Mouse (Mus musculus): Measurements from ENCODE around the gene Bpifc. TPM values are rescaled to one million over a fixed set of nuclear protein-coding genes. Genes with fewer than 3 reads are reported as not detected.
"Not testable (repeated sequence)": the region's sequence is repeated elsewhere in the genome, so short reads cannot be mapped to it uniquely, and the experiment has no call there.

Bpifc gene
- not detected in 2 replicates for total RNA-seq (2015; ENCODE audit: low replicate concordance)
- not detected in 2 replicates for total RNA-seq (2017; ENCODE audit: low replicate concordance)

DNA sequence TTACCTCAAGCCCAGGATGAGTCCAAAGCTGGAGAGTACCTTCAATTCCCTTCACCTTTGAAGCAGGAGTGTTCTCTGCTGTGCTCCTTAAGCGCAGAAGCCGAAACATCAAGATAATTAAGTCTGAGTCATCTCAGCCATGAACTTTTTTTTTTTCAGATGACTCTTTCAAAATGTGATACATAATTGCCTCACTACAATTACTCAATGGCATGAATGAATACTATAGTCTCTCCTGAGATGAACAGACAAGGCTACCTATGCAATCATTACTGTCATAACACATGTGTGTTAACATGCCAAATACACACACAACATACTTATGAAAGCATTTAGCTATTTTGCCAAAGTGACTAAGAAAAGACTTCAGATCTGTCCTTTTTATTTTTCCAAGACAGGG is at the start of gene Bpifc:
Bpifc (minus strand) TSS at position 115 of the 400 bp plus-strand sequence.
- ATAC-seq (replicated peaks; ENCODE audit: low FRiP score, poor library complexity, severe bottlenecking): no peak

DNA sequence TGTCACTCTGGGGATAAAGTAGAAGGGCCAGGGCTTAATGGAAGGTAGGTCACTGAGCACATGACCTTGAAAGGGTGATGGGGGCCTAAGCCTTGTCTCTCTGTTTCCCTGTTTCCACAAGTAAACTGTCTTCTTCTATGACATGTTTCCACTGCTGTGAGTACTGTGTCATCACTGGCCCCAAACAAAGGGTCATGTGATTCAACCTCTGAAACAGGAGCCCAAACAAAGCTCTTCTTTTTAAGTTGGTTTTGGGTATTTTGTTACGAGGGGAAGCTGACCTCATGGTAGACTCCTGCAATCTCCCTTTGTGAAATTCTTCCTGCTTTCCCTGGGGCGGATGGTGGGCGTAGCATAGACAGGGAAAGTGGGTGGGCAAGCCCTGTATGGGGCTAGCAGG is 48.6 kb upstream of the Bpifc start:
- no peak for ATAC-seq (replicated peaks; ENCODE audit: low FRiP score, poor library complexity, severe bottlenecking)

DNA sequence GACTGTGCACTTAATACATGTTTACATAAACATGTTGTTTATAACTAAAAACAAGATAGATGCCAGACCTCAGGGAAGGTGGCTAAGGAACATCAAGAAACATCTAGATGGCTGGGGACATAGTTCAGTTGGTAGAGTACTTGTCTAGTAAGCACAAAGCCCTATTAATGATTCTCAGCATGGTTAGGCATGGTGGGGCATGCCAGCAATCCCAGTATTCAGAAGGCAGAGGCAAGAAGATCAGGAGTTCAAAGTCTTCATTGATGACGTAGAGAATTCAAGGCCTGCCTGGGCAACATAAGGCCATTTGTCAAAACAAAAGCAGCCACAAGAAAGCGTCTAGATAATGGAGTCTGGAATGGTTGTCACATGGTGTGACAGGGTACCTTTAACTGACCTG is 46.0 kb upstream of the Bpifc start:
- ATAC-seq (replicated peaks; ENCODE audit: low FRiP score, poor library complexity, severe bottlenecking): no peak

DNA sequence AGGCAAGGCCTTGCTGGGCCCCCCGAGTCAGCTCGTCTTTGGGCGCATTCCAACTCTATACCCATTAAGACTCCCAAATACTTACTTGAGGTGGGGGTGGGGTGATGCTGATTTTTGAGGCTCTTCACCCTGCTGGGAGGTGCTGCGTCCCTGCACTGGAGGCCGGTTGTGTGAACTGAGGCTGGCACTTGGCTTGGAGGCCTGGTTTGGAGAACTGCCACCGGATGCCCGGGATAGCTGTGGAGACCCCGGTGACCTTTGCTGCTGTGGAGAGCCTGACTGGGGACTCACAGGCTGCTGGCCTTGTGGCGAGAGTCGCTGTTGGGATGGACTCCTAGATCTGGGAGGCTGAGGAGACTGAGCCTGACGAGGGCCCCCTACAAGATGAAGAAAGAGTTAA is 45.6 kb upstream of the Bpifc start:
- no peak for ATAC-seq (replicated peaks; ENCODE audit: low FRiP score, poor library complexity, severe bottlenecking)

DNA sequence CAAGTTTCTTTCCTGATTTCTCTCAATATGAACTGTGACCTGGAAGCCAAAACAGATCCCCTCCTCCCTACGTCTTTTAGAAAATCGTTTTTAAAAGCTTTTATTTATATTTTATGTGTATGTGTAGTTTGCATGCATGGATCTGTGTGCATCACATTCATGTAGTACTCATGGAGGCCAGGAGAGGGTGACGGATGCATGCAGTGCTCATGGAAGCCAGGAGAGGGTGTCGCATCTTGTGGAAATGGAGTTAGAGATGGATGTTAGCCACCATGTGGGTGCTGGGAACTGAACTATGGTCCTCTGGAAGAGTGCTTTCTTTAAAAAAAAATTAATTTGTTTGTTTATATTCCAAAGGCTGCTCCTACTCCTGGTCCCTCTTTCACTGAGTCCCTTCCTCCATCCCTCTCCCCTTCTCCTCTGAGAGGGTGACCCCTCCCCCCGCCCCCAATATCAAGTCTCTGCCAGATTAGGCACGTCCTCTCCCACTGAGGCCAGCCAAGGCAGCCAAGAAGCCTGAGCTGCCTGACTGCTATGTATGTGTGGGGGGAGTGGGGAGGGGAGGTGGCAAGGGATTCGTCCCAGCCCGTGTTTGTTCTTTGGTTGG is 44.7 kb upstream of the Bpifc start:
- ATAC-seq (replicated peaks; ENCODE audit: low FRiP score, poor library complexity, severe bottlenecking): no peak

DNA sequence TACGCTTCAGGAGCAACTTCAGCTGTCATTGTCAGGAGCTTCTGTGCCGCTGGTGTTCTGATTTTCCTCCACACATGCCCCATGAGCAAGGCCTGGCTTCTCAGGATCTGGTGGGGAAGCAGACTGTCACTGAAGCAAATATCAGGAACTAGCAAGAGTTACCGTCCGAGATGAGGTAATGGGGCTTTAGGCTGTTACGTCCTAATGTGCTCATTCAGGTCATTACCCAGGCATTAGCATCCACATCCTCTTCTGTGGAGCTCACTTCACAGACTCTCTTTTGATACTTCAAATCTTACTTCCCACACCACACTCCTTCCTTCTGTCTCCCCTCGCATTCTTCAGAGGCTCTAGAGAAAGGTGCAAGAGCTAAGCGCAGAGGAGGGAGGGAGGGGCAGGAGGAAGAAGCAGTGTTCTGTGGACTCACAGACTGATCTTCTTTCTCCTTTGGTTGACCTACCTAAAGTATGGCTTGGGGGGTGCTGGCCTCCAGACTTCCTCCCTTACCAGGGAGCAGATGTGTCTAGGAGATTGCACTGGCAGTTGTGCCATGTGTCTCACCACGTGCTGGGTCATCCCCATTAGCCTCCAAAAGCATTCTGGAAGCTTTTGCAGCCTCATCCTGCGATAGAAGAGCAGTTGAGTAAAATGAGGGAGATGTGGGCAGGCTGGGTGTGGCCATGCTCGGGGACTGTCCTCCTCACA is 41.3 kb upstream of the Bpifc start:
- no peak for ATAC-seq (replicated peaks; ENCODE audit: low FRiP score, poor library complexity, severe bottlenecking)

DNA sequence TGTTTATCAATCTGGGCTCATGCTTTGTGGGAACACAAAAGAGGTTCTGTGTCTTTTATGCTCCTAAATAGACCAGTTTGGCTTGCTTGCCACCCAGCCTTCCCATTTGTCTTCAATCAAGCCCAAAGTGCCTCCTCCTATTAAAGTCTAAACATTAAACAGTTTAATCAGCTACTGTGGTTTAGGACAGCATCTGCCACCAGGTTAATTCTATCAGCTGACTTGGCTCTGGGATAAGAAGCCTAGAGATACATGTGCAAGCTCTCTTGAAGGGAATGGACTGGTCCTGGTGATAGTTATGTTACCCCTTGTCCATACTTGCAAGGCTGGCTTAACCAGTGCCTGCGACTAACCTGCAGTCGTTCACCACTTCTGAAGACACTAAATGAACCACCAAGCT is 38.8 kb upstream of the Bpifc start:
- no peak for ATAC-seq (replicated peaks; ENCODE audit: low FRiP score, poor library complexity, severe bottlenecking)

DNA sequence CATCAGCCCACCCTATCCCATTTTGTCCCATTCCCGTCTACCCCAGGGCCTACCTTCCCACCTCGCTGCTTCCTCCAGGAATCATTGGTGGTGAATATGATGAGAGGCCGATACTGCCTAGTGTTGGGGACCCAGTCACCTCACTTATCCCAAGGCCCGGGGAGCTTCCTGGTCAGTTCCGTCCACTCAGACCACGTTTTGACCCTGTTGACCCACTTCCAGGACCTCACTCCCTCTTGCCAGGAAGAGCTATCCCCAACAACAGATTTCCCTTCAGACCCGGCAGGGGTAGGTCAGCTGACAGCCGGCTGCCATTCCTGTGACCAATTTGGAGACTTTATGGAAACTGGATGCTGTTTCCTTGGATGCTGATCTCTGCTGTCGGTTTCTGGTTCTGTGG is 36.1 kb upstream of the Bpifc start:
- no peak for ATAC-seq (replicated peaks; ENCODE audit: low FRiP score, poor library complexity, severe bottlenecking)

DNA sequence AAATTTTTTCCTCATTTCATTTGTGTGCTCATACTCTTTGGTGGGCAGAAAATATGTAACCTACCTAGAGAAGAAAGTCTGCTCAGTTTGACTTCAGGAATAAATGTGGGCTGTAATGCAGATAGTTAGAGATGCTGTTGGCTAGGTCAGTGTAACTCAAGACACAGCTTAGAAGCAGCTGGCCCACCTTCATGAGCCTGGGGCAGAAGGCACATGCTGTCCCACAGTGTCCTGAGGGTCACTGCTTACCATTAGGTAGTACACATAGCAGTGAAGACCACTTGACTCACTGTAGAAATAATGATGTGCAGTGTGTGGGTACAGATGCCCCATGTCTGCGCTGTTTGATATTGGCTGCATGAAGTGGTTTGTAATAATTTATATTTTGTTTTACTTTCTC is 34.7 kb upstream of the Bpifc start:
- ATAC-seq (replicated peaks; ENCODE audit: low FRiP score, poor library complexity, severe bottlenecking): no peak

DNA sequence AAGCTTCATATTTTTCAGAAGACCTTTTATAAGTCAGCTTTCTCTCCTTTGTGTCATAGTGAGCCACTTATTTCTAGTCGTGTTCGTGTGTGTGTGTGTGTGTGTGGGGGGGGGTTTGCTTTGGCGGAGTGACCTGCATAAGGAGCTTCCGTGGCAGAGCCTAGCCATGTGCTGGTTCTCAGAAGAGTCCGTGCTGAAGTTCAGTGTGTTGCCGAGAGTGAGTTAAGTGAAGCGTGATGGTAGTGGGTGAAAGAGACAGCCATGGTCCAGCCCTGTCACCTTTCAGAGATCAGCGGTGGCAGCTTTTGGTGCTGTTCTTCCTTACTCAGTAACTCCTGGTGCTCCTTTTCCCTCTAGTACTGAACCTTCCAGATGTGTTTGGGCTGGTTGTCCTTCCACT is 32.4 kb upstream of the Bpifc start:
- ATAC-seq (replicated peaks; ENCODE audit: low FRiP score, poor library complexity, severe bottlenecking): no peak

DNA sequence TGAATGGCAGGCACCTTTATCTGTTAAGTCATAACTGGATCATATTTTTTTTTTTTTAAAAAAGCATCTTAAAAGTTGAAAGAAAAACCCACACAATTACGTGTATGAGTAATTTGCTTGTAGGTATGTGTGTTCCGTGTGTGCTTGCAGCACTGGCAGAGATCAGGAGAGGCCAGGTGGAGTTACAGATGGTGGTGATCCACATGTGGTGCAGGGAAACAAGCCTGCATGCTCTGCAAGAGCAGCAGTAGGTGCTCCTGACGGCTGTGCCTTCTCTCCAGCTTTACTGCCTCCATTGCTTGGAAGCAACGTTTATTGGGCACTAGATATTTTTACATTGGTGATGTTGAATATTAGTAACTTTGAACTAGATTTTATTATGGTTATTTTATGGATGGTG is 32.0 kb upstream of the Bpifc start:
- ATAC-seq (replicated peaks; ENCODE audit: low FRiP score, poor library complexity, severe bottlenecking): no peak

DNA sequence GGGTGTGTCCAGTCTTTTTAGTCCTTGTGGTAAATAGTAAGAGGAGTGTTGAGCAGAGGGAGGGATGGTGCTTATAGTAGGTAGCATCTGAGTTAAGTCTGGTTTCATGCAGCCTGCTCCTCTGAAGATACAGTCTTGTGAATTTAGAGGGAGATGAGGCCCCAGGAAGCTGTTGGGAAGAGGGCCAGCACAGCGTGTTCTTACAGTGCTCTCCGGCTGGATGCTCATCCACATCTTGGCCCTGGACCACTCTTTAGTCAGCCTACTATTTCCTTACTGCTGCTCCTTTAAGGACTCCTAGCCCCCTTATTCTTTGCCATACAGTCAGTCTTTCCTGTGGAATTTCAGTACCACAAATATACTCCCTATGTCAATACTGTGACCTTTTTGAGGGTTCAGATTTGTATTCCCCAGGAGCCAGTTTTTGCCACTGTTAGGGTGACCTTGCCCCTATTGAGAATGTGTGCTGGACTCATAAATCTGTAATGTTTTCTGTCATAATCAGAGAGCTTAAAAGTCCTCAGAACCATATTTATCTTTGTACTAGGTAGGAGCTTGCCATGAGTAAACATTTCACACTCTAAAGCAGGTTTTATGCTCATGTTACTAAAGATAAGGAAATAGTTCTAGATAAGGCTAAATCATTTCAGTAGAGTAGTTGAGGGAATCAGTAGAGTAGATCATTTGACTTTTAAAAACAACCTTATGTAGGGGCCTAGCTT is 22.5 kb upstream of the Bpifc start:
- ATAC-seq (replicated peaks; ENCODE audit: low FRiP score, poor library complexity, severe bottlenecking): no peak

DNA sequence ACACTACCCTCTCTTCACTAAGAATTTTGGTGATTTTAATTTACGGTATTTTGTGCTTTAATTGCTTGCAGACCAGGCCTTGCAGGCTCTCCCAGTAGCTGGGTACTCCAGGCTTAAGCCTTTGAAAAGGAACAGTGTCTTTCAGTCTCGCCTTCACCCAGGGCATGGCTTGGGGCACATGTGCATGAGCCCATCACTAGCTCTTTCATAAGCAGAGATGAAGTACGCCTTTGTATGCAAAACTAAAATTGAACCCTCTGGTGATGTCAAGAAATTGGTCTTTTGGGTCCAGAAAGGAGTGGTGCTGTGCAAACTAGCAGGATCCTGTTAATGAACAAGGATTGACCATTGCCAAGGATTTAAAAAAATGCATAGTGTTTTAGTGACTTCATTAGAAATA is 20.8 kb upstream of the Bpifc start:
- no peak for ATAC-seq (replicated peaks; ENCODE audit: low FRiP score, poor library complexity, severe bottlenecking)

DNA sequence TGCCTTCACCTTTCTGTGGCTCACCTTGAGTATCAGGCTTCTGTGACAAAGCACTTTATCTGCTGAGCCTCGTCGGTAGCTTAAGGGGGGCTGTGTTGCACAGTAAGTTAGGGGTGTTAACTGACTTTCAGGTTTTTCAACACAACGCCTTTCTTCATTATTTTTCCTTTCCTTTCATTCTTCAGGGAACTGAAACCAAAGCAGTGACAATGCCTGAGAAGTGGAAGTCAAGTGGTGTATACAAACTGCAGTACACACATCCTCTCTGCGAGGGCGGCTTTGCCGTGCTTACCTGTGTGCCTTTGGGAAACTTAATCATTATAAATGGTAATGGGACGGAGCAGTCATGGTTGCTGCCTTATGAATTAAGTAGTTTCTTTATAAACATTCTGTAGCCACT is 19.0 kb upstream of the Bpifc start:
- ATAC-seq (replicated peaks; ENCODE audit: low FRiP score, poor library complexity, severe bottlenecking): no peak

DNA sequence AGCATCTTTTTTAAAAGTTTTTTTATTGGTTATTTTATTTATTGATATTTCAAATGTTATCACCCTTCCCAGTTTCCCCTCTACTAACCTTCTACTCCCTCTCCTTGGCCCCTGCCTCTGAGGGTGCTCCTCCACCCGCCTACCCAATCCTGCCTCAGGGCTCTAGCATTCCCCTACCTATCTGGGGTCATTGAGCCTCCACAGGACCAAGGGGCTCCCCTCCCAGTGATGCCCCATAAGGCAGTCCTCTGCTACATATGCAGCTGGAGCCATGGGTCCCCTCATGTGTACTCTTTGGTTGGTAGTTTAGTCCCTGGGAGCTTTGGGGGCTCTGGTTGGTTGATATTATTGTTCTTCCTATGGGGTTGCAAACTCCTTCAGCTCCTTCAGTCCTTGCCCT is 15.1 kb upstream of the Bpifc start:
- ATAC-seq (replicated peaks; ENCODE audit: low FRiP score, poor library complexity, severe bottlenecking): not testable (repeated sequence)

DNA sequence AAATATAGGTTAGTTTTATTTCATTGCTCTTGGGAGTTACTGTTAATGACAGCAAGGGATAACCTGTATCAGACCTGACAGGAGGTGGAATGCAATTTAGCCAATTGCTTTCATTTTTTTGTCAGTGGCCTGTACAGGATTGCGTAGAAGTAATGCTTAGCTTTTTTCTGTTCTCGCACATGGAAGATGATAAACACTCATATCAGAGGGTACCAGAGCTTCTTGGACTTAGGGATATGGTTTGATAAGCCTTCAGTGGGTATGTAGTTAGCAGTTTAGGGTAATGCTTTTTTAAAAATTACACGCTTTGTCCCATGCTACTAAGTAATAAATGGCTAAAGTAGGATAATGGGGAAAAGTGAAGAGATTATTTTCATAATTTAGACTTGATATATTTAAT is 14.7 kb upstream of the Bpifc start:
- peak; percentile 69 for ATAC-seq (replicated peaks; ENCODE audit: low FRiP score, poor library complexity, severe bottlenecking)

DNA sequence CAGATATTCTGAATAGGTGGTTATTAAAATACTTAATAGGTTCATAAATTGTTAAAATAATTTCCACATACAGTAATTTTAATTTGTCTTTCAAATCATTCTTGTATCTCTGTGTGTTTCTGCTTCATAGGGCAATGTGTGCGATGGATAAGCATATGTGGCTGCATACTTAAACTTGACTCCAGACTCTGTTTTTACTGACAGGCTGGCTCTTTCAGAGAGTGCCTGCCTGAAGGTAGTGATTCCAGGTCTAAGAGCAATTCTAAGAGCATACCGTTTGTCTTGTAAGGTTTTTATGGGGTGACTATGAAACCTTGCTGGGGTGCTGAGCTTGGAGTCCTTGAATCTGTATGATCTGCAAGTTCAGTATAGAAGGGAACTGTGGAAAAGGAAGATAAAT is 14.2 kb upstream of the Bpifc start:
- ATAC-seq (replicated peaks; ENCODE audit: low FRiP score, poor library complexity, severe bottlenecking): peak; percentile 23

DNA sequence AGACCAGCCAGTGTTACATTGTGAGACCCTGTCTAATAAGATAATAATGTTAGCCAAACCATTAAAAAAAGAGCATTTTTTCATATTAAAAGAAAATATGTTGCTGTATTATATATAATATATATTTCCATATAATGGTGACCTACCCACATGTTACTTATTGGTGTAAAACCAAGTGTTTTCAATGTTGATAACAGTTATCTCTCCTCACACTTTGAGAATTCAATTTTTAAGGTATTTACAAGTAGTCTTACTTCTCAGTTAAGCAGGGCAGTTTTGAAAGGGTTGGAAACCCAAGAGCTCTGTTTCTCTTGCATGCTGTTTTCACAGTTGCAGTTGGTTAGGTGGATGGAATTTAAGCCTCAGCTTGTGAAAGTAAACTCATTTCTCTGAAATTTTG is 11.5 kb upstream of the Bpifc start:
- no peak for ATAC-seq (replicated peaks; ENCODE audit: low FRiP score, poor library complexity, severe bottlenecking)

DNA sequence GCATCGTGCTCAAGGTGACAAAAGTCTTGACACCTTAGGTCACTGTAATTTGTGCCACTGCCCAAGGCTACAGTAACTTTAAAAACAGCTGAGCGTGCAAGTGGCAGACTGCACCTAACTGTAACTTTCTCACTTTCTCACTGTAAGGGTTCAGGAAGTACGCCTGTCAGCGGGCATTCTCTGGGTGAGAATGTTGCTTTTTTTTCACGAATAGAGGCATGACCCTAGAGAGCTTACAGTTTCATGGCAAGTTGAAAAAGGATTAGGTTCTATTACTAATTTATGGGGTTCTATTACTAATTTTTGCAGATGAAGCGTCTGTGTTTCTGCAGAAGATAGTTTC is 10.8 kb upstream of the Bpifc start:
- ATAC-seq (replicated peaks; ENCODE audit: low FRiP score, poor library complexity, severe bottlenecking): 0 out of 2 replicates have a peak, but pooled peaks have one; percentile 22

DNA sequence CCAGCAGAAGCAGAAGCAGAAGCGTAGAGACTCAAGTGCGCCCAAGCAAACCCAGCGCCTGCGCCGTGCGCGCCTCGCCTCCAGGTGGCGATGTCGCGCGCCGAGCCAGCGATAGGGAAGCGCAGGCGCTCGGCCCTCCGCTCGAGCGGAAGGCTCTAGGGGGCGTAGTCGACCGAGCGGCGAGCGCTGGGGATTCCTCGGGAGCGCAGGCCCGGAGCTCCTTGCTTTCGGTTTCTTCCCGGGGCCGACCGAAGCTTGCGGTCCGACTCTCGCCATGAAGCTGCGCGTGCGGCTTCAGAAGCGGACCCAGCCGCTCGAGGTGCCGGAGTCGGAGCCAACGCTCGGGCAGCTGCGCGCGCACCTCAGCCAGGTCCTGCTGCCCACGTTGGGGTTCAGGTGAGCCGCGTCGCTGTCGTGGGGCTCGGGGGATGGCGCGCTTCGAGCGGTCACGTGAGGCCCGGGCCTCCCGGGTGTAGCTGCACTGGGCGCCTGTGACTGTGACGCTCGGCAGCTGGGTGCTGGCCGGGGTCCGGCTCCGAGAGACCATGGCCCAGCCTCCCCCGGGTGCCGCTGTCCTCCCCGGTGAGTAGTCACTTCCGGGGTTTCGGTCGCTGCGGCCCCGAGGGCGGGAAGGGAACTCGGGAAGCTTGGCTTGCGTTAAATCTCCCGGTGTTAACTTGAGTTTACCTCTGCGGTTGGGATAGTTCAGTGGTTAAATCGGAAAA is 10.2 kb upstream of the Bpifc start, which contains the start of gene Fbxo7:
Fbxo7 (plus strand) TSS at position 224 of the 725 bp plus-strand sequence.
- peak; percentile 74 for ATAC-seq (replicated peaks; ENCODE audit: low FRiP score, poor library complexity, severe bottlenecking)

DNA sequence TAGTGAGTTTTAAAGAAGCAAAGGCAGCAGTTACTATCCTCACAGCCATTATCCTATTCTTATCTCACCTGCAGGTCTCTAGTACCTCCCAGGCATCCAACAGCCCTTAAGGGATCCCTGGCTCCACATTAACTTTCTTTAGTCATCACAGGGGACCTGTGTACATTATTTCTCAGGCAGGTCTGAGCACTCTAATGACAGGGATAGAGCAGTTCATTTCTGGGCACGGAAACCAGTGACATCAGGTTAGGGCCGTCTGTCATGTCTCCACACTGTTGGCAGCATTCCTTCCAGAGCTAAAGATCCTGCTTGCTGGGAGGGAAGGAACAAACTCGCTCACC is 9.7 kb upstream of the Bpifc start:
- peak; percentile 23 for ATAC-seq (replicated peaks; ENCODE audit: low FRiP score, poor library complexity, severe bottlenecking)
